Mouse (Mus musculus) yolk sac, embryonic 10.5 days (tissue): Measurements from ENCODE around the gene Atp2b1.

Experiments
- DNase-seq: peaks from one replicate; pipeline ENCODE4 v3.0.0-alpha.2; 2017; ENCODE audit warnings: low spot score

Atp2b1 gene

DNA sequence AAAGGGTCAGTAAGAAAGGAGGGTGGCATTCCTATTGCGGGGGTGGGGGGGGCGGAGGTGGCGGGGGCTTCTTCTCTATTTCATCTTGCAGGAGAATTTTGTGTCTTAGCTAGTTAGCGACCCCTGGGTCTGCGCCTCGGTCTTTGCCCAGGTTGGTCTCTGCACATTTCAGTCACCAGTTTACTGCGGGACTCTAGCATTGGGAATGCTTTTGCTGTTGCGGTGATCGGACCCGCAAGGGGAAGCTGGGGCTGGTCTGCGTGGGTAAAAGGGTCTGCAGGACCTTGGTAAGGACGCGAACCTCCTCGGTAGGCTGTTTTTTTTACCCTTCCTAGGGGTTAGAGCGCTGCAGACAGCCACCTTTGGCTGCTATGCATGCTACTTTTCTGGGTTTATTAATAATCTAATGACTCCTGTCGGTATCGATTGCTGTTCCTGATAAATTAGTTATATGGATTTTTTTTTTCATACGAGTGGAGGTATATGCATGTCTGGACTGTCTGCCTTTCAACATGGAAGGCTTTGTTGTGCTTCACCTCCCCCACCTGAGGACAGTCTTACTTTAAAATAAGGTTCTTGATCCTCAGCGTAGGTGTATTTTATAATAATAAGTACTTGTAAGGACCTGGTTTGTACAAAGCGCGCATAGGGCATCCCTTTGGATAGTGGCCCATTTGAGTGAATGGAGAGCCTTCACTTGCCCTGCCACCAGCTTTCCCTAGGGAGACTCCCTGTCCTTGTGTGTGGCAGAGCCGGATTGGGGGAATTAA lies 2.0 kb downstream of the Atp2b1 start:
- no peak for DNase-seq

DNA sequence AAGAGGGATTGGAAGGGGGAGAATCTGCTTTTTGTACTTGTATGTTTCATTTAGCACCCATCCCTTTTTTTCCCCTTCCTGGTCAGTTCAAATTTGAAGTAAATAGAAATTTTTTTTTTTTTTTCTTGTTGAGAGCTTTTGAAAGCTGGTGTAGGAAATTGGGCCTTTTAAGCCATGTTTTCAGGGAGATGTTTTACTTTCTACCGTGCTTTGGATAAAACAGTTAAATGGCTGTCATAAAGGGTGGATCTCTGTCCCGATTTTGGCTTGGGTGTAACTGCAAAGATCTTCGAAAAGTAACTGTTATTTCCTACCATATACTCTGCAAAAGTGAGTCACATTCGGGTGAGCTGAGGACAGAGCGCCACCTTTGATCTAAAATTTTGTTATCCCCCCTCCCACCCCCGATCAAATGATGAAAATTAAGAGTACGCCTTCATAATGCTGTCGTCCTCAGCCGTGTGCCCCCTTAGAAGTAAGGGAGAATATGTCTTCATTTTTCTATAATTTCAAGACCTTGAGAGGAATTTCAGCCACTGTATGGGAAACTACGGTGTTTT lies 2.7 kb downstream of the Atp2b1 start:
- no peak for DNase-seq

DNA sequence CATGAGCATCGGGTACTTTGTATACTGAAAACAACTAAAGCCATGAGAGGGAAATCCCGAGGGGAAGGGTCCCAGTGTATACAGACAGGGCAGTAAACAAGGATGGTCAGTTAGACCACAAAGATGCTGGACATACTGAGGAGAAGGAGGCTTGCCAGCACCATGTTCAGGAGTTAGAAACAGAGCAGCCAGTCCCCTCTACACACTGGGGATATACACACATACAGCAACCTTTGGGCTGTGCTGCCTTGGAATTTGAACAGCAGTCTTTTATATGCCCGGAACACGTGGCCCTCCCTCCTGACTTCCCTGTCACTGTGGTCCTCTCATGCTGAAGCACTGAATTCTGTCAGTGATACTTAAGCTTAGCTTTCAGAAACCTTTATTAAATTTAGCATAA lies 10.9 kb downstream of the Atp2b1 start:
- no peak for DNase-seq

DNA sequence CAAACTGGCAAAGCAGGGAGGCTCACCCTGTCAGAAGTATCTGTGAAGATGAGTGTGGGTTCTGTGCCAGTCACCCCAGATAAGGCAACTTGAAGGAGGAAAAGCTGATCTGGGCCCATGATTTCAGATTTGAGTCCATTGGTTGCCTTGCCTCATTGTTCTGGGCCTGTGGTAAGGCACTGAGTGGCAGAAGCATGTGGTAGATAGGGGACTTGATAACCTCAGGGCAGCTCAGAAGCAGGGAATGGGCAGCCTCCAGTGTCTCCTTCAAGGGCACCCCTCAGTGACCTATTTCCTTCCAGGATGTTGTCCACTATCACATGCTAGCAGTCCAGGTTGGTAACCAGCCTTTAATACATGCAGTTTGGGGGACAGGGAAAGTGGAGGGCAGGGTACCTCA lies 12.8 kb downstream of the Atp2b1 start:
- no peak for DNase-seq

DNA sequence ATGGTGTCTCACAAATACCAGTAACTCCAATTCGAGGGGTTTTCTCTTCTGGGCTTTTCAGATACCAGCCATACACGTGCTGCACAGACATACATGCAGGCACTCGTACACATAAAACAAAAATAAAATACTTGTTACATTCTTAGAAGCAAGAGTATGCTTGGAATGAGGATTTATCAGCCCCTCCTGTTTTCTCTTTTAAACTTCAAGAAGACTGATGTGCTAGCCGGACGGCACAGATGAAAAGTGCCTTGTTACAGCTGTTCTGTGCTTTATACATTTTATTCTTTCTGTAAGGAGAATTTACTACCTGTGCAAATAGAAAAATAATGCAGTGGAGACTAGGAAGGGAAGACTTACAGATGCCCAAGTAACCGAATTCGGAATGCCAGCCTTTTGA lies 15.2 kb downstream of the Atp2b1 start:
- DNase-seq = no peak

DNA sequence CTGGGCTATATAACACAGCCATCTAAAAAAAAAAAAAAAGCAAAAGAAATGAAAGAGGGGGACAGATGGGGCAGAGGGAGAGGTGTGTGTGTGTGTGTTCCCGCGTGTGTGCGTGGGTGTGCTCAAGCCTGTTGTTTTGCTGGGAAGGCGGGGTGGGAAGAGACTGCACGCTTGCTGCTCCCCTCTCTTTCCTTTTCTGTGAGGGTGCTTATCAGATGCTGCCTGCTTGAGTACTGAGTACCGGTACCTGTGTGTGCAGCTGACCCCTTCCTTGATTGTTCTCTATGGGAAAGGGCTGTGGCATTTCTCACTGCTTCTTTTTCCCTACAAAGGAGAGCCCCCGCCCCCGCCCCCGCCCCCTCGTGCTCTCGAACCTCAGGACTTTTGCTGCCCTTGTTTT lies 15.9 kb downstream of the Atp2b1 start:
- DNase-seq = no peak

DNA sequence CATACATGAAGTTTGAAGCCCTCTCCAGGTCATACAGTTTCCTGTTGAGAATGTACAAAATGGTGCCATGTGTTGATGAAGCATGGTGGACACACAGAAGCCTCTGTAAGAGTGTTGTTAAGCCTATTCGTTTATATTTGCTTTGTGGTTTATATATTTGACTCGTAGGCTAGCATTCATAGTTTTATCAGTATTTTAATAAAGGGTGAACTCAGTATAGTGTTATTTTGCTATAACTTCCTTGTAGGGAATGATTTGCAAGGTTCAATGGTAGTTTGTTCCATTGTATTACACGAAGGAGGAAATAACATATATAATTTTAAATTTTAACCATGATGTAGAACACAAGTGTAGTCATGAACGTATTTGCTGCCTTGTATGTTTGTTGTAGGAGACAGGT lies 25.9 kb downstream of the Atp2b1 start:
- DNase-seq = no peak

DNA sequence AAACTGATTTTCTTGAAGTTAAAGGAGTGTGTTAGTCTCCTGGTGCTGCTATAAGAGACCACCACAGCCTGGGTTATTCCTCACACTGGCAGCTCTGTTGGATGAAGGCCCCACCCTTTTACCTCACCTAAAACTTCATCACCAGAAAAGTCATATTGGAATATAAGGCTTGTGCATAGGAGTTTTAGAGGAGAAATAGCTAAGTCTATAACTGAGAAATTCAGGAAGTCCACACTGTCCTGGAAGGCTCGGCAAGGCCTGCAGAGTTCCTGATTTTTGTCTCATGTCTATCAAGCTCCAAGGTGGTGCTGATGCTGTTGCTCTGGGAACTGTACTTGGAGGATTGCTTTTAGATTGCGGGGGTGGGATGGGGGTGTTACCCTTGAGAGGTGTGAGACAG lies 26.6 kb downstream of the Atp2b1 start:
- DNase-seq = no peak

DNA sequence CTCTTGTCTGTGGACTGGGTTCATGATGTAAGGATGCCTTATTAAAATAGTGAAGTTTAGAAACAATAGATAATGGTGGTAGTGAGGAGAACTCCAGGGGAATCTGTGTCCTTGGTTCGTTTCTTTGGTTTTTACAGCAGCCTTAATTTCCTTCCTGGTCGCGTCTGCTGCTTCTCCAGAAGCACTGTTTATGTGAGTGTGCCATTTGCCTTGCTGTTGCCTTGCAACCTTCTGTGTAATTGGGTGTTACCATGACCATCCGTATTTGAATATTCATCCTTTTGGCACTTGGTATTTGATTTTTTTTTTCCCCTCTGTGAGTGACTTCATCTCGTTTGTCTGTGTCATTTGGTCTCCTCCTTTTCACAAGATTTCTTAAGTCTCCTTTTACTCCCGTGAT lies 27.8 kb downstream of the Atp2b1 start:
- DNase-seq = no peak

DNA sequence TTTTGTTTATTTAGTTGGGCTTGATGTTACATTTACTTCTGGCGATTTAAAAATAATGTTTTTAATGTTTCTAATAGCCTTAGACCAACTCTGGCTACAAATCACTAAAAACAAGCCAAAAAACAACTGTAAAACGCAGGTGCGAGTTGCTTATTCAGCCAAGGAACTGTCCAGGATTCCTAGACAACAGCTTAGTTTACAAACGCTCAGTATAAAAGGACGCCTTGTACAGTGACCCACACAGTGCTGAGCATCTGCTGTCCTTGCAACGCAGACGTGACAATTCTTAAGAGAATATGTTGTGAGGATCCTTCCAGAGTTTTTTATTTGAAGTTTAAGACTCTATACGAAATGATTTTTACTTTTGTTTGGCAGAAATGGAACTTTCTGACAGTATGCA lies 28.8 kb downstream of the Atp2b1 start:
- DNase-seq = no peak

DNA sequence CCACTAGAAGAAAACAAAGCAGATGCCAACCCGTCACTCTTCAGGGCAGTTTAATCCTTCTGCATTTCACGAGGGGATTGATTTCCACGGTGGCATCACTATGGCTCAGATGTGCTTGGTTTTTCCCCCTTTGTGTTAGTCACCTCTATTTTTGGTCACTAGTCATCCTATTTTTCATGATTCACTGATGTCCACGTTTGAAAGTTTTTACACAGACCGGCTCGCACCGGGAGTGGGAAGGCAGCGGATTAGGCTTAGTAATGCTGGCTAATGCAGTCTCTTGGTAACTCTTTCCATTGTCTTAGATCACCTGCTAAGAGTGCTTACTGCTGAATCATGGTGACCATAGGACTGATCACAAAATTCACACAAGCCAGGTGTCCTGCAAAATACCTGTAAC lies 29.7 kb downstream of the Atp2b1 start:
- no peak for DNase-seq

DNA sequence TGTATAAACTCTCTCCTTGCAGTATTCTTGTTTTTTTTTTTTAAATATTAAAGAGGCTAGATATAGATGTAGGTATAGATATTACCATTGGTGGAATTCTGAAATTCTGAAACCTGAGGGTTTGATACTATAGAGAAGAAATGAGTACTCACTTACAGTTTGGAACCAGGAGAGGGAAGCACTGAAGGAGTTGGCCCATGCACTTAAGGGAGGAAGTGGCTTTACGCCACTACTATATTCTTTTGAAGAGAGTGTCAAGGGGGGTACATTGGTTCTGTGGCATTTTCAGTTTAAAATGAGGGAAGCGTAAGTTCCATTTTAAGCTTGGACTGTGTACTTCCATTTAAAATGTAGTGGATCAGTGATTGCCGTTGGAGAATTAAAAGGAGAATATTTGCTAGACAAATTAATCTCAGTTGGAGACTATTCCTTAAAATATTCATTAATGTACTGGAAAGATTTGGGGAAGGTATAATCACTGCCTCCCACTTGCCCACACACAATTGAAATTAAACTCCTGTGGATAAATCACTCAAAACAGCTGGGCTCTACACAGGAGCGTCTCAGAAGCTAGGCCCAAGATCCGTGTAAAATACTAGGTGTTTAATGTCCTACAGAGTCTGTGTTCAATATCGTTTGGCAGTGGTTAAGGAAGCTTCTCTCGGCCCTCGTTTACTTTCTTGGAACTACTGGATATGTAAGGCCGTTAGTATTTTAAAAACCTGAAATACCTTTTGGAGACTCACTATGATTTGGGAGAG lies 32.0 kb downstream of the Atp2b1 start:
- no peak for DNase-seq

DNA sequence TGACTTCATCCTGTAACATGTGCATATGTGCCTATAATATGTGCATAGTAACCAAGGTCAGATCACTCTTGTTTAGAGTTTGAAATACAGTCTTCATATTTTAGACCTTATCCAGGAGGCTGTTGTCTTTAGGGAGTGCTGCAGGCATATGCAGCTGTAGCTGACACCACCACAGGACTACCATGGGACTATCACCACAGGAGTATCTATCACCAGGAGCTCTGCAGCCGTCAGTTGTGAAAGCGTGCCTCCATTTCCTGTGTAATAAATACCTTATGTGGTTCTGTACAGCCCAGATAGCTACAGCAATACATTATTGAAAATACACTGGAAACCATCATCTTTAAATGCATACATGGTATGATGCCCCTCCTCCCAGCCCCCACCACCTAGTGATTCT lies 33.0 kb downstream of the Atp2b1 start:
- DNase-seq = no peak

DNA sequence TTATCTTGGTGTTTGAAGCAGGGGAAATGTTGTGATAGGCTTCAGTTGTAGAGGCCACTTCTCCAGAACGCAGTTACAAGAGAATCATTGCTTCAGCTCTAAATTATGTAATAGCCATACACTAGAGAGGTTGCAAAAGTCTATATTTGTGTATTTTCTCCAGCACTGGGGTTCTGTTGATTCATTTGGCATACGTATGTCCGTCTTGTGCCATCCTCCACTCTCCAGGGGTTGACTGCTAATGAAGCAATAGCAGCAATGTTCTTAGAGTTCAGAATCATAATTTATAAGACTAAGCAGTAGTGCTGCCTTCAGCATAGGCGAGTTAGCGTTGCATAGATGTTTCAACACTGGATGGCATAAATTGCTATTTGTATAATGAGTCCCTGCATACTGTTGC lies 33.9 kb downstream of the Atp2b1 start:
- no peak for DNase-seq

DNA sequence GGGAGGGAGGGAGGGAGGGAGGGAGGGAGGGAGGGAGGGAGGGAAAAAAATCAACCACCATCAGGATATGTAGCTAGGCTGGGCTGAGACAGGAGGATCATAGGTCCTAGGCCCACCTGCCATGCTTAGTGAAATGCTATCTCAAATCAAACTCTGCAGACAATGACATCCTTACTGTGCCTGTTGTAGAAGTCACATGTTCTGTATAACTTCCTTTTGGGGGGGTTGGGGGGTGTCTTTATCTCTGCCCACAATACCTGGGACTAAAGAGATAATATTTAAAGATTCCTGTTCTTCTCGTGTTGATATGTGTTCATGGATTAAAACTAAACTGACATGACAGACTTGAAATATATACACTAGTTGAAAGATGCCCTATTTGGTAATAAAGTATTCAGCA lies 35.5 kb downstream of the Atp2b1 start:
- DNase-seq = no peak

DNA sequence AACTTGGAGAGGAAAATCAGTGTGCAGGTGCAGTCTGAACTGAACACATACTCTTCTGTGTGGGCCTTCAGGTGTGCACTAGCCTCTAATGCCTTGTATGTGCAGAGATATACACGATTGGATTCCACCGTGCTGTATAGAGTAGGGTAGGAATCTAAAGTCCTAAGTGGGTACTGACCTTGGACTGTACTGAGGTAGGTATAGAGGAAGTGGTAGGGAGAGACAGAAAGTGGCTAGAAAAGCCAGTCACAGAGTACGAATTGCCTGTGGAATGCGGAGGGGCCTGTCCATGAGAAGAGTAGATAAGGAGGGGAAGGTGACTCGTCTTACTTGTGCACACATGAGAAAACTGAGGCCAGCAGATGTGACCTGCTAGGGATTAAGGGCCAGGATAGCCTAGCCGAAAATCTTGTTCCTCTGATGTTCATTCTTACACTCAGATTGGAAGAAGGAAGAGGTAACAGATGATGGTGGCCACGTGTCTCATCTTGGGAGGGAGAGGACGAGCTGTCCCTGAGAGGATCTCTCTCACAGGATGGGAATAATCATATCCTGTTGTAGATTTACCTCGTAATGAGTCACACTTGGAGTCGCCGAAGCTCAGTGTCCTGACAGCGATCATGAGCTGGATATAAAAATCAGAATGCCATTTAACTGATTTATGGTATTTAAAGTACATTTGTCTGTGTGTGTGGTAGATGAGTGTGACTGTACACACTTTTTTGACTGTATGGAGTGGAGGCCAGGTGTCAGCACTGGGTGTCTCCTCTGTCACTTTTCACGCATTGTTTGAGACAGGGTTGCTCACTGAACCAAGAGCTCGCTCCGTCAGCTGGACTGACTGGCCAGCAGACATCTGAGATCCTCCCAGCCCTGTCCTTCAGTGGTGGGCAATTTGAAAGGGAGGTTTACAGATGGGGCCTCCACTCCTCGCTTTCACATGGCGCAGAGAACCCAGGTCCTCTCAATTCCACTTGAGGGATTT lies 37.4 kb downstream of the Atp2b1 start:
- no peak for DNase-seq

DNA sequence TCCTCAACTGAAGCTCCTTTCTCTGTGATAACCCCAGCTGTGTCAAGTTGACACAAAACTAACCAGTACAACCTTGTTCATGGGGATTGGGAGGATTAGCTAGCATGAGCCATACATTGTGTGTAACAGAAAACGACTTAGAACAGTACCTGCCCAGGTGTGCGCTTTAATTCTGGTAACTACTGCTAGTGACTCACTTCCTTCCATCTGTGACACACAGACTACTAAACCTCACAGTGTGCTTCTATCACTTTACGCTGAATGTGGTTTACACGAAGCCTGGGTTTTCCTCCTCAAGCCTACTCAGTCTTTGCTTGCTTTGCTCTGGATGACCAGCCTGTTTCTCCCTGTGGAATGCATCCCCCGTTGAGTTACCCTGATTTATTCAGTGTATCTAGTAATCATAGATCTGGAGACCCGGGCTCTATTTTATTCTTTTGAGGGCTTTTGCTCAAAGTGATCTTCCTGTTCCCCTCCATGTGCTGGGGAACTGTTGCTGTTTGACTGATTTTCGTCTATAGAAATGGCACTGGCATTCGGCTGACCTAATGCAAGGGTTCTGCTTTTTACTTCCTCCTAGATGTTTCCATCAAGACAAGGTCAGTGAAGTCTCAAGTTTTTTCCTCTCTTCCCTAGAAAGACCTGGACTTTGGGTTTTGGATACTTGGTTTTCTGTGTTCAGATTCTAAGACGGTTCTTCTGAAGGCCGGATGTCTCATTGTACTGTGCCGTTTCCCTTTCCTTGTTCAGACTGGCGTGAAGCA lies 40.2 kb downstream of the Atp2b1 start:
- no peak for DNase-seq

DNA sequence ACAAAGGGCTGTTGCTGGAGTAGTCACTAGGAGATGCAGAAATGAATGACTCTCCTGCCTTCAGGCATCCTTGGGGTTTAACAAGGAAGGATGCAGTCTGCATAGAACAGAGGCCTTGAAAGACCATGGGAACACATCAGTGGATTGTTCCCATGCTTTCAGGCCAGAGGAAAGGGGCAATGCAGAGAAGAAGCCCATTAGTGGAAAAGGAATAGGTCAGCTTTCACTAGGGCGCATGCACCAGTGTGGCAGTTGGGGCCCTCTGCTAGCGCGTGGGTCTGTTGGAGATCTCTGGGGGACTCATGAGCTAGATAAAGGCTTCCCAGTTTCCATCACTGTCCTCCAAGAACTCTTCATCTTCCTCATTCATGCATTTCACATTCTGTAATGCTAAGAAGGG lies 41.9 kb downstream of the Atp2b1 start:
- DNase-seq = no peak

DNA sequence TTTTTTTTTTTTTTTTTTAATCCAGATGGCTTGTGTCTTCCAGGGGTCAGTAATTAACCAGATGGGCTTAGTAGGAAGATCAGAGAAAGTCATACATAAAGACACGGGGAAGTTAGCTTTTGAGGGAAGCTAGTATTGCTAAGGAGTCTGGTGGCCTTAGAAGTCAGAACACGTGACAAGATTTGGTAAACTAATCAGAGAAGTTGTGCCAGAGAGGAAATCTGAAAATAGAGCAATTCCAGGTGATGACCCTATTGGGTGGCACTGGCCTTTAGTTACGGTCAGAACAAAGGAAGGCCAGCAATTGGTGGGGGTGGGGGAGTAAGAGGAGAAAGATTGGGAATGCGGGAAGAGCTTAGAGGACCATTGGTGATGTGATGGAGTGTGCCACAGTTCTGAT lies 44.5 kb downstream of the Atp2b1 start:
- DNase-seq = no peak

DNA sequence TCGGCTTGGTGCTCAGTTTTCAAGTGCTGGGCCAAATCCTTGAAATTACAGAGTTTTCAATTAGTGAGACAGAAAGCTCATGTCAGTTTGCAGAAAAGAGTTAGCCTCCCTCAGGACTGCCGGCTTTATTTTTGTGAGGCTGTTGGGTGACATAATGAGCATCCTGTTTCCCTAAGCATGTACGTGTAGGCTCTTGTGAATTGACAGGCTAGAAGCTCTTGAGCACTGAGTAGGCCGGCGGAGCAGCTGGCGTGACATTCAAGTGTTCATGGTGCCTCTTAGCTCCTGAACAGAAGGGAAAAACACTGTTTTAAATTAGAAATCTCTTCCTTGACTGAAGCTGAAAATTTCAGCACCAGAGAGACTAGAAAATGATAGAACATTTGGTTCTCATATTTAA lies 45.2 kb downstream of the Atp2b1 start:
- no peak for DNase-seq

DNA sequence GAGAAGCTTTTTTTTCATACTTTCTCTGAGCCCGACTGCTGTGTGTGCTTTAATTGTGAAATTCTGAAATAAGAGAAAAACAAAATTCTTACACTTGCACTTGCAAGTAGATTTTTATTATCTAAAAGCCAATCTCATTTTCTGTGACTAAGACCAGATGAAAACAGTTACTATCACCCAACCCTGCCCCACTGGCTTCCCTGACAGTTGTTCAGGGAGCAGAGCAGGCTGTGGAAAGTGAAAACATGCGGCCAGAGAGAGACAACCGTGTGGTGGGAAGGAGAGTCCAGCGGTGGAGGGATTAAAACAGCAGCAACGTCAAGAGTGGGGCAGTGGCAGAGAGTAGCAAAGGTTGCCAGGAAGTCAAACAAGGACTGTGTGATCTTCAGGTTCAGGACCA lies 46.7 kb downstream of the Atp2b1 start:
- peak; percentile 36 for DNase-seq

DNA sequence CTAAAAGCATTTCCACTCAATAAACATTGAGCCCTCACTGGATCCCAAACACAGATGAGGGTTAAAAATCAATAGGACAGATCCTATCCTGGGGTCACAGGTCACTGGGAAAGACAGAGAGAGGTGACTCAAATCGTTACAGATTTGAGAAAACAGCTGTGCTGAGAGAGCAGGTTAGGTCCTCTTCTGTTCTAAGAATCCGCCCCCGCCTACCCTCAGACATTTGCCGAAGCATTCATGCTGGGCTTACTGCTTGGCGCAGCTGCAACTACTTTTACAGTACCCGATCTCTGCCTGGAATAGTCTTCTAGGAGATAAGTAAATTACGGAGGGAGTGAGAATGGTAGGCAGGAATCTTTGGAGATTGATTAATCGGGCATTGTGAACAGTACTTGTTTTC lies 47.9 kb downstream of the Atp2b1 start:
- DNase-seq = peak; percentile 60
